Mouse (Mus musculus): ENCODE measurements around the gene Prrx2. TPM values are rescaled to one million over a fixed set of nuclear protein-coding genes. Genes with fewer than 3 reads are reported as not detected.
"Not testable (repeated sequence)": the region's sequence is repeated elsewhere in the genome, so short reads cannot be mapped to it uniquely, and the experiment has no call there.

The Prrx2 gene
- total RNA-seq, 1 experiment from 2014 or later, result not detected

- no peak for ATAC-seq (replicated peaks; ENCODE audit: insufficient number of reproducible peaks, low FRiP score, low TSS enrichment, poor library complexity, severe bottlenecking)
Observed at GRCm38 (mm10) chr2:30927151-30927781, 92.5 kb downstream of the Prrx2 start.

DNA sequence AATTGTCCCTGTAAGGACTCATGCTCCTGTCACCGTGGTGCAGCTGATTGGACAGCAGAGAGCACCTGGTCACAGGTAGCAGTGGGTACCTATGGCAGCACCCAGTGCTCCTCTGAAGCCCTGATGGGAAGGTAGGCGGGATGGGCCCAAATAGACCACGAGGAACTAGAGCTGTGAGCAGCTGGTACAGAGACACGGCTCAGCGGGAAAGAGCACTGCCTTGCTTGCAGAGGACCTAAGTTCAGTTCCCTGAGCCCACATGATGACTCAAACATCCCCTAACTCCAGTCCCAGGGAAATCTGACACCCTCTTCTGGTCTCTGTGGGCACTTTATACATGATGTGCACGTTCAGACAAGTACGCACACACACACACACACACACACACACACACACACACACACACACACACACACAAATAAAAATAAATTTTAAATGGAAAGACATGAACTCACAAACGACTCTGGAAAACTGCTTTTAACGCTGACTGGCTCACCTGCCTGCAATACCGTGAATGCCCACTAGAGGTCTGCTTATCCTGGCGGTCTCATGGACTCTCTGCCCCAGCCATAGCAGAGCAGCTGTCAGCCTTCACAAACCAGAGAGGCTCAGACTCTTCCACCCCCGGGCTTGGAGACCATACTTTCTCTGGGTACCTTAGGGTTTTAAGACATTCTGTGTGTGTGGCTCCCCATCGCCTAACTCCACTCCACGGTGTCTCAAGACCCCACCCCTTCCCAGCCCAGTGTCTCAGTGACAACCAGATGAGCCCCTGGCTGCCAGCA, 93.3 kb downstream of the Prrx2 start:
- peak; percentile 68 for ATAC-seq (replicated peaks; ENCODE audit: insufficient number of reproducible peaks, low FRiP score, low TSS enrichment, poor library complexity, severe bottlenecking)

DNA sequence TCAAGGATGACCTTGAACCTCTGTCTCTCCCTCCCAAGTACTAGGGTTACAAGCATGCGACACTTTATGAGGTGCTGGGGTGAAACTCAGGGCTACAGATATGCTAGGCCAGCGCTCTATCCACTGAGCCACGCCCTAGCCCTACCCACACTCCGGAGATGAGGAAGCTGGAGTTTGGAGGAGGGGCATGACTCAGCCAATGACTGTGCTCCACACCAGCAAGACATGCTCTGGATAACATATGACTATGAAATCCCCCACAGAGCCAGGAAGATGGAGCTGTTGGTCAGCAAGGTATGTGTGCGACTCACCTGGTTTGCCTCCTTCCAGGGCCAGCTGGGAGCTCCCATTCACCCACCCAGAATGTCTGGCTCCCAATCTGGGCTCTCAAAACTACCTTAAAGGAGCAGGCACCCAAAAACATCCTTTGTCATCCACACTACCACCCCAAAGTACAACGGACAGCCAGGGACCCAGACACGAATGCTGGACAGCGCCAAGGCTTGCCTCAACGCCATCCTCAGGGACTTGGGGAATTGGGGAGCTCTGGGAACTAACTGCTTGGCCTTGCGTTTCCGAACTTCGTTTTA, 94.2 kb downstream of the Prrx2 start:
- peak; percentile 88 for ATAC-seq (replicated peaks; ENCODE audit: insufficient number of reproducible peaks, low FRiP score, low TSS enrichment, poor library complexity, severe bottlenecking)

- peak; percentile 25 for ATAC-seq (replicated peaks; ENCODE audit: insufficient number of reproducible peaks, low FRiP score, low TSS enrichment, poor library complexity, severe bottlenecking)
Observed at GRCm38 (mm10) chr2:30929483-30930045, 94.8 kb downstream of the Prrx2 start, which contains the start of gene Ptges. TSS of gene Ptges (minus strand) at chr2:30929863.

GRCm38 (mm10) chr2:30930846-30931245, 96.1 kb downstream of the Prrx2 start:
- ATAC-seq (replicated peaks; ENCODE audit: insufficient number of reproducible peaks, low FRiP score, low TSS enrichment, poor library complexity, severe bottlenecking), result not testable (repeated sequence)

Other genes starting within 250 kb of the Prrx2 start
- gene Cstad, start 239.9 kb upstream of the Prrx2 start, total RNA-seq (2017), result 4.5 to 7.0 TPM in 2 of 3 replicates, not detected in the other
- gene 1700001O22Rik, start 31.3 kb upstream of the Prrx2 start, total RNA-seq (2017), result 0.68 TPM in 1 of 3 replicates, not detected in the others
- gene Ntmt1, start 27.1 kb upstream of the Prrx2 start, total RNA-seq (2017), result 7.1 to 15.9 TPM (median 9.9 TPM) in 3 replicates
- gene Asb6, start 4.6 kb upstream of the Prrx2 start, total RNA-seq (2017), result 20.4 to 45.6 TPM (median 27.7 TPM) in 3 replicates
- 0.10 to 4.4 TPM (median 0.11 TPM) in 3 replicates for gene Ptges, start 94.9 kb downstream of the Prrx2 start, total RNA-seq (2017)
- 36.4 to 42.7 TPM (median 42.4 TPM) in 3 replicates for gene Tor1b, start 118.0 kb downstream of the Prrx2 start, total RNA-seq (2017)
- gene Tor1a, start 133.0 kb downstream of the Prrx2 start, total RNA-seq (2017), result 78.8 to 178 TPM (median 108 TPM) in 3 replicates
- 95.8 to 155 TPM (median 141 TPM) in 3 replicates for gene BC005624, start 147.2 kb downstream of the Prrx2 start, total RNA-seq (2017)
- gene Usp20, start 147.3 kb downstream of the Prrx2 start, total RNA-seq (2017), result 2.2 to 10.4 TPM (median 3.5 TPM) in 3 replicates